Mouse (Mus musculus): ENCODE results near the gene Tap2. TPM values are rescaled to one million over a fixed set of nuclear protein-coding genes. Genes with fewer than 3 reads are reported as not detected.

Gene Tap2
- 1 to 10 TPM; 4.1 to 6.6 TPM for total RNA-seq (2021)
- long read RNA-seq, experiment 1, transcript Tap2-201 (12 exons, 3,442 nt): major isoform, 12 of 16 reads
- long read RNA-seq, experiment 1, partial matches to known transcripts: 4 of 16 reads
- long read RNA-seq, experiment 1, other reads (novel, unspliced or antisense): 0 of 16 reads
- long read RNA-seq, experiment 2, transcript Tap2-201 (12 exons, 3,442 nt): major isoform, 10 of 12 reads
- long read RNA-seq, experiment 2, partial matches to known transcripts: 2 of 12 reads
- long read RNA-seq, experiment 2, other reads (novel, unspliced or antisense): 0 of 12 reads

GRCm38 (mm10) chr17:34203444-34203843, at the start of gene Tap2:
Tap2 (plus strand) TSS chr17:34203527.
- no peak for DNase-seq (ENCODE audit: low spot score)

- DNase-seq (ENCODE audit: low spot score): no peak
Measured at GRCm38 (mm10) chr17:34155534-34155933, 47.8 kb upstream of the Tap2 start.

GRCm38 (mm10) chr17:34164202-34164895, 39.0 kb upstream of the Tap2 start:
- DNase-seq (ENCODE audit: low spot score): no peak

GRCm38 (mm10) chr17:34165033-34165730, 38.1 kb upstream of the Tap2 start:
- DNase-seq (ENCODE audit: low spot score): no peak

- DNase-seq (ENCODE audit: low spot score): peak; percentile 32
Measured at GRCm38 (mm10) chr17:34169279-34169678, 34.0 kb upstream of the Tap2 start.

- DNase-seq (ENCODE audit: low spot score): no peak
Measured at GRCm38 (mm10) chr17:34170487-34170876, 32.8 kb upstream of the Tap2 start.

GRCm38 (mm10) chr17:34170877-34171498, 32.3 kb upstream of the Tap2 start:
- peak; percentile 77 for DNase-seq (ENCODE audit: low spot score)

GRCm38 (mm10) chr17:34172528-34172927, 30.8 kb upstream of the Tap2 start:
- DNase-seq (ENCODE audit: low spot score): no peak

- no peak for DNase-seq (ENCODE audit: low spot score)
Measured at GRCm38 (mm10) chr17:34174075-34174474, 29.3 kb upstream of the Tap2 start.

GRCm38 (mm10) chr17:34177179-34177578, 26.1 kb upstream of the Tap2 start:
- no peak for DNase-seq (ENCODE audit: low spot score)

- no peak for DNase-seq (ENCODE audit: low spot score)
Measured at GRCm38 (mm10) chr17:34179019-34179418, 24.3 kb upstream of the Tap2 start.

GRCm38 (mm10) chr17:34179913-34180859, 23.1 kb upstream of the Tap2 start:
- DNase-seq (ENCODE audit: low spot score): no peak

- DNase-seq (ENCODE audit: low spot score): no peak
Measured at GRCm38 (mm10) chr17:34183564-34184219, 19.6 kb upstream of the Tap2 start.

GRCm38 (mm10) chr17:34185526-34185925, 17.8 kb upstream of the Tap2 start:
- no peak for DNase-seq (ENCODE audit: low spot score)

- no peak for DNase-seq (ENCODE audit: low spot score)
Measured at GRCm38 (mm10) chr17:34186885-34187260, 16.5 kb upstream of the Tap2 start.

GRCm38 (mm10) chr17:34187261-34187916, 15.9 kb upstream of the Tap2 start, which contains the start of the genes Tap1 and Psmb9:
Tap1 (plus strand) TSS chr17:34187553.
Psmb9 (minus strand) TSS chr17:34187764.
- peak; percentile 97 for DNase-seq (ENCODE audit: low spot score)

- DNase-seq (ENCODE audit: low spot score): peak; percentile 12
Measured at GRCm38 (mm10) chr17:34188010-34188409, 15.3 kb upstream of the Tap2 start.

- no peak for DNase-seq (ENCODE audit: low spot score)
Measured at GRCm38 (mm10) chr17:34188986-34189385, 14.3 kb upstream of the Tap2 start.

GRCm38 (mm10) chr17:34192852-34193251, 10.5 kb upstream of the Tap2 start:
- DNase-seq (ENCODE audit: low spot score): no peak

GRCm38 (mm10) chr17:34193468-34193867, 9.9 kb upstream of the Tap2 start:
- DNase-seq (ENCODE audit: low spot score): no peak
